Mouse (Mus musculus): ENCODE data around the gene Mks1. TPM values are rescaled to one million over a fixed set of nuclear protein-coding genes. Genes with fewer than 3 reads are reported as not detected.

Mks1 gene
- total and polyA plus RNA-seq, 2 experiments = 2.1 to 3.2 TPM

DNA sequence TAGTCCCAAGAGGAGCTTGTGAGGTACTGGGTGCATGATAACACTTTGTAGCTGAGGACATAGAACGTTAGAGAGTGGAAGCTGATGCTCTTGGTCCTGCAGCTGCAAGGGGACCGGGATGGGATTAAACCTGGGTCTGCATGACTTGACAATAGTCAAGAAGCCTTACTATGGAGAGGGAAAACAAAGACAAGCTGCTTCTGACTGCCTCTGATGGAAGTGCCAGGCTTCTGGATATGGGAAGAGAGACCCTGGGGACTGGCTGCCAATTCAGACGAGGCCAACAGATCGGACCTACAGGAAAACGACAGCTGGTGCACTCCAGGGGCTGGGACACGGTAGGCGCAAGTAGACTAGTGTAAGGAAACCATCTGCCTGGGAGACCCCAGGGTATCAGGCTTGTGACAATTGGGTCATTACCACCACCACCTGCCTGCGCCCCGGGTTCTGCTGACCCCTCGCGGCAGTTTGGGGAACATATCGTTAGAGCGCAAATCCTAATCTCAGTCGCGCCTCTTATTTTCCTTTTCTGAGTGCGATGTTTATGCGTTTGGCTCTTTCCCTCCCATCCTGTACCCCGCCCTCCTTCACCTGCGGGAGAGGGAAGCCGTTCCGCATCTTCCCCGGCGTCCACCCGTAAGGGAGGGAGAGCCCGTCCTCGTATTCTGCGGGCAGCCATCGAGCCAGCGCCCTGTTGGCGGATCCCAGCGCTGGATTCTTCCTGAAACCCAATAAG, 36.1 kb upstream of the Mks1 start:
- 5% methylated on average over 31 of the region's 31 CpGs for WGBS
- Histone ChIP-seq H3K36me3 (ENCODE audit: control insufficient read depth, insufficient read depth, low read length) (no peaks in the 10 kb centered on the region), H3K4me1 (ENCODE audit: control insufficient read depth, insufficient read depth, low read length) (0 out of 2 replicates have a peak, but pooled peaks cover 1% of the 10 kb centered on the region), H3K27ac (replicated peaks; ENCODE audit: insufficient read depth, low read depth, low read length) (no peak overlapping the region), H3K4me3 (ENCODE audit: insufficient read depth, low read depth, low read length) (peak overlapping the region; percentile 32; the same call in 1 of the 2 replicates), H3K79me2 (ENCODE audit: control insufficient read depth, insufficient read depth, low read length) (no peaks in the 10 kb centered on the region), H3K9ac (ENCODE audit: low read depth, low read length) (no peak overlapping the region), H3K27me3 (ENCODE audit: control insufficient read depth, insufficient read depth, low read length) (0 out of 2 replicates have a peak, but pooled peaks cover 4% of the 10 kb centered on the region)
- TF ChIP-seq CTCF (IDR thresholded peaks at IDR 0.05; ENCODE audit: low read depth, low read length) (peak; percentile 72), POLR2A (IDR thresholded peaks at IDR 0.05; ENCODE audit: extremely low read depth, insufficient read depth, low read length) (no peak)
- no peak for DNase-seq (ENCODE audit: extremely low read depth, low read depth, low spot score)

DNA sequence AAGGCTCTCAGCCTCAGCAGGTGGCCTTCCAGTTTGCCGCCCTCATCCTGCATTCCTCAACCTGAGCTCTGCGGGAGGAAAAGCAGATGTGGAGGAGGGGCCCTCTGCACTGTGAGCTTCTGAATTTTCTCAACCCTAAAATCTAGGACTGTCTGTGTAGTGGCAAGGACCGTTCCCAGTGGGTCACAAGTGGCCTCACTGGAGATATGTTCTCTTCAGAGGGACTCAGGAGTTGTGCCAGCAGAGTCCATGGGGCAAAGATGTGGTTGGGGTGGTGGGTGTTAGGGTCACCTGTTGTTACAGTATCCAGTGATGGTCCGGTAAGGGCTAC, 35.6 kb upstream of the Mks1 start:
- Histone ChIP-seq H3K36me3 (ENCODE audit: control insufficient read depth, insufficient read depth, low read length) (no peaks in the 10 kb centered on the region), H3K27me3 (ENCODE audit: control insufficient read depth, insufficient read depth, low read length) (0 out of 2 replicates have a peak, but pooled peaks cover 4% of the 10 kb centered on the region), H3K9ac (ENCODE audit: low read depth, low read length) (no peak overlapping the region), H3K4me3 (ENCODE audit: insufficient read depth, low read depth, low read length) (no peak overlapping the region), H3K4me1 (ENCODE audit: control insufficient read depth, insufficient read depth, low read length) (0 out of 2 replicates have a peak, but pooled peaks cover 1% of the 10 kb centered on the region), H3K79me2 (ENCODE audit: control insufficient read depth, insufficient read depth, low read length) (no peaks in the 10 kb centered on the region), H3K27ac (replicated peaks; ENCODE audit: insufficient read depth, low read depth, low read length) (no peak overlapping the region)
- TF ChIP-seq CTCF (IDR thresholded peaks at IDR 0.05; ENCODE audit: low read depth, low read length) (no peak), POLR2A (IDR thresholded peaks at IDR 0.05; ENCODE audit: extremely low read depth, insufficient read depth, low read length) (no peak)
- 37% methylated on average over 4 of the region's 4 CpGs for WGBS
- no peak for DNase-seq (ENCODE audit: extremely low read depth, low read depth, low spot score)

DNA sequence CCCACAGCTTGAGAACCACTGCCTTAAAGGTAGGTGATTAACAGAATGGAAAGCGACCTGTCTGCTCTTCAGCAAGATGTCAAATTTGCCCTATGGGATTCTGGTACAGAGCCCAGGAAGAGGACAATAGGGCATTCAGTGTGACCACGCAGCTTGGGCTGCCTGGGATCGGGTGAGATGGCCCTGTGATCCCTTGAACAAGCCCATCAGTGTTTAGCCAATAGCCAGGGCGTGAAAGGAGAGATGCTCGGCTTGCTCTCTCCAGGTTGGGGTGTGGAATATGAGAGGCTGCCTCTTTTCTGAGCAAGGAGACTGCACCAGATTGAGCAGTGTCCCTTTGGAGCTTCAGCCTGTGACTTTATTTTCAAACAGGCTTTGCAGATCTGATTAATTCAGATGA, 31.5 kb upstream of the Mks1 start:
- 0 out of 2 replicates have a peak, but pooled peaks cover 1% of the 10 kb centered on the region for H3K4me1 ChIP-seq (ENCODE audit: control insufficient read depth, insufficient read depth, low read length)
- H3K9ac ChIP-seq (ENCODE audit: low read depth, low read length) = no peak overlapping the region
- H3K27me3 ChIP-seq (ENCODE audit: control insufficient read depth, insufficient read depth, low read length) = no peaks in the 10 kb centered on the region; the same call in 1 of the 2 replicates
- TF ChIP-seq CTCF (IDR thresholded peaks at IDR 0.05; ENCODE audit: low read depth, low read length) = no peak
- no peak for TF ChIP-seq POLR2A (IDR thresholded peaks at IDR 0.05; ENCODE audit: extremely low read depth, insufficient read depth, low read length)
- WGBS = 63% methylated on average over 5 of the region's 5 CpGs
- H3K4me3 ChIP-seq (ENCODE audit: insufficient read depth, low read depth, low read length) = no peak overlapping the region
- no peak for DNase-seq (ENCODE audit: extremely low read depth, low read depth, low spot score)
- no peaks in the 10 kb centered on the region for H3K36me3 ChIP-seq (ENCODE audit: control insufficient read depth, insufficient read depth, low read length)
- H3K79me2 ChIP-seq (ENCODE audit: control insufficient read depth, insufficient read depth, low read length) = no peaks in the 10 kb centered on the region
- H3K27ac ChIP-seq (replicated peaks; ENCODE audit: insufficient read depth, low read depth, low read length) = no peak overlapping the region

DNA sequence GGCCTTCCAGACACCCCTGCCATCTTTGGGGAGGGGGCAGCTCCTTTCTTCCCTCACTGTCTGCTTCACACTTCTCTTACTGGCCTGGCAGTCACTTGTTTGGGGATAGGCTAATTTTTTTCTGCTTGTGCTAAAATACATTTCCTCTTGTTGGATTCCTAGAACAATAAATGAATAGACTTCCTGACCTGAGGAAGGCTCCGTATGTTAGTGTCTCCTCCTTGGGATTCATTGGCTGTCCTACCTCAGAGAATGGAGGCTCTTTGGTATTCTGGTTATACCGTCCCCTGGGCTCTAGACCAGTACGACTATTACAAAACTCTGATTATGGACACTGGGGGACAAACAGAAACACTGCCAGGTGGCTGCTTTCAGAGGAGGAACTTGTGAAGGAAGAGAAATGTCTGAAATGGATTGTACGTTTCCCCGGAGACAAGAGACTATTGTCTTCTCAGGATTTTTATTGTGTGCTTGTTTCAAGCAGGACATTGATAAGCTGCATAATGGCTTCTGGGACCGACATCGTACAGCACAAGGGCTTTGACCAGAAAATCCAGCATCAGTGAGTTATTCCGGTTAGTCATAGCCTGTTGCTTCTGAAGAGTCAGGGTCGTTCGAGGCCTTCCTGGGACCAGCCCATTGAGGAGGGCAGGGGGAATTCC, 24.6 kb upstream of the Mks1 start, which contains the start of gene Lpo:
Gene Lpo, minus strand, starts transcription at position 51 of the 662 bp plus-strand sequence.
- Histone ChIP-seq H3K36me3 (ENCODE audit: control insufficient read depth, insufficient read depth, low read length) (no peaks in the 10 kb centered on the region), H3K9ac (ENCODE audit: low read depth, low read length) (no peak within 1 kb of the TSS), H3K4me3 (ENCODE audit: insufficient read depth, low read depth, low read length) (no peak within 1 kb of the TSS), H3K27me3 (ENCODE audit: control insufficient read depth, insufficient read depth, low read length) (no peaks in the 10 kb centered on the region; the same call in 1 of the 2 replicates), H3K4me1 (ENCODE audit: control insufficient read depth, insufficient read depth, low read length) (no peaks in the 10 kb centered on the region), H3K27ac (replicated peaks; ENCODE audit: insufficient read depth, low read depth, low read length) (no peak within 1 kb of the TSS), H3K79me2 (ENCODE audit: control insufficient read depth, insufficient read depth, low read length) (no peaks in the 10 kb centered on the region)
- 77% methylated on average over 10 of the region's 10 CpGs for WGBS
- TF ChIP-seq POLR2A (IDR thresholded peaks at IDR 0.05; ENCODE audit: extremely low read depth, insufficient read depth, low read length) = no peak
- TF ChIP-seq CTCF (IDR thresholded peaks at IDR 0.05; ENCODE audit: low read depth, low read length) = no peak
- DNase-seq (ENCODE audit: extremely low read depth, low read depth, low spot score) = no peak

DNA sequence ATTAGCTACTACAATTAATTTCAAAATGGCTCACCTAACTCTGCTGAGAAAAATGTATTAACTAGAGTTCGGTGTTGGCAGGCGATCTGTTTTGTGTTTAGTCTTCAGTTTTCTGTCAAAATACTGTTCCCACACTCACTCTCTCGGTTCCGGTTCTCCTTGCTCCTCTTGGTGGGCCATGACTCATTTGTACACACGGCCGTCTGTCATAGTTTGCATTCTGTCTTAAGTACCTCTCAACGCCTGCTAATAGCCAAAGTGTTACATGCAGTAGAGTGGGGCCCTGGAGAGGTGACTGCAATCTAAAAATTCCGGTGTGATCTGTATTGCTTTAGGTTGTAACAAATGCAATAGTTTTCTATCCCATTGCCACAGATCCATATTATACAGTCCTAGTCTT, 12.3 kb upstream of the Mks1 start:
- H3K27me3 ChIP-seq (ENCODE audit: control insufficient read depth, insufficient read depth, low read length) = no peaks in the 10 kb centered on the region
- no peaks in the 10 kb centered on the region for H3K79me2 ChIP-seq (ENCODE audit: control insufficient read depth, insufficient read depth, low read length)
- WGBS = 84% methylated on average over 8 of the region's 8 CpGs
- TF ChIP-seq CTCF (IDR thresholded peaks at IDR 0.05; ENCODE audit: low read depth, low read length) (no peak), POLR2A (IDR thresholded peaks at IDR 0.05; ENCODE audit: extremely low read depth, insufficient read depth, low read length) (no peak)
- no peak overlapping the region for H3K27ac ChIP-seq (replicated peaks; ENCODE audit: insufficient read depth, low read depth, low read length)
- no peaks in the 10 kb centered on the region for H3K4me1 ChIP-seq (ENCODE audit: control insufficient read depth, insufficient read depth, low read length)
- no peak for DNase-seq (ENCODE audit: extremely low read depth, low read depth, low spot score)
- no peaks in the 10 kb centered on the region for H3K36me3 ChIP-seq (ENCODE audit: control insufficient read depth, insufficient read depth, low read length)
- H3K9ac ChIP-seq (ENCODE audit: low read depth, low read length) = no peak overlapping the region
- H3K4me3 ChIP-seq (ENCODE audit: insufficient read depth, low read depth, low read length) = no peak overlapping the region

DNA sequence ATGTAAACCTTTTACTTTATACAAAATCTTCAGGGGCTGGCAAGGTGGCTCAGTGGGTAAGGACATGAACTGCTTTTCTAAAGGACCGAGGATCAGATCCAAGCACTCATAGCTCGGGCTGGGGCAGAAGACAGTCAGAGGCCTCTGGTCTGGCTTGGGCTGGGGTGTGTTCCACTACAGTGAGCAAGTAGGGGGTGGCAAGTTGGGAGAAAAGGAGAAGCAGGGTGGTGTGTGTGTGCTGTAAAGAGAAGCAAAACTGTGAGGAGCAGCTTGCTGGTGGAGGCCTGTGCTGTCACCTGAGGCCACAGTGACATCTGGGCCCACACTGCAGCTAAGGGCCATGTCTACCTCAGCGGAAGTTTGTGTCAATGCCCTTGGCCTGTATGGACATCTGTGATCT, 11.6 kb upstream of the Mks1 start:
- Histone ChIP-seq H3K9ac (ENCODE audit: low read depth, low read length) (no peak overlapping the region), H3K4me3 (ENCODE audit: insufficient read depth, low read depth, low read length) (no peak overlapping the region), H3K27me3 (ENCODE audit: control insufficient read depth, insufficient read depth, low read length) (no peaks in the 10 kb centered on the region), H3K4me1 (ENCODE audit: control insufficient read depth, insufficient read depth, low read length) (no peaks in the 10 kb centered on the region), H3K79me2 (ENCODE audit: control insufficient read depth, insufficient read depth, low read length) (no peaks in the 10 kb centered on the region), H3K27ac (replicated peaks; ENCODE audit: insufficient read depth, low read depth, low read length) (no peak overlapping the region), H3K36me3 (ENCODE audit: control insufficient read depth, insufficient read depth, low read length) (no peaks in the 10 kb centered on the region)
- DNase-seq (ENCODE audit: extremely low read depth, low read depth, low spot score) = no peak
- WGBS = 79% methylated on average over 3 of the region's 3 CpGs
- TF ChIP-seq POLR2A (IDR thresholded peaks at IDR 0.05; ENCODE audit: extremely low read depth, insufficient read depth, low read length) (no peak), CTCF (IDR thresholded peaks at IDR 0.05; ENCODE audit: low read depth, low read length) (no peak)

Measured in liver, adult 2 months (tissue).